Mouse (Mus musculus) bone marrow macrophage, adult 2 months (primary cell): ENCODE measurements around the gene Cacna1i. TPM values are rescaled to one million over a fixed set of nuclear protein-coding genes. Genes with fewer than 3 reads are reported as not detected.
A peak's percentile ranks its signal among the peaks of the same experiment; 100 is the strongest.

Experiments
- H3K27ac ChIP-seq: 2 replicates; pipeline ENCODE4 v1.5.1; 2012; ENCODE audit warnings: low read depth, low read length; ENCODE audit not compliant: insufficient read depth
- H3K4me1 ChIP-seq: 2 replicates; pipeline ENCODE4 v1.6.1; 2012; ENCODE audit warnings: low read length; ENCODE audit not compliant: control insufficient read depth, insufficient read depth
- H3K4me3 ChIP-seq: 2 replicates; pipeline ENCODE4 v1.5.1; 2012; ENCODE audit warnings: mild to moderate bottlenecking, low read length, moderate library complexity; ENCODE audit not compliant: insufficient read depth
- CTCF ChIP-seq: IDR thresholded peaks from 2 replicates; pipeline ENCODE4 v1.5.1; 2012; ENCODE audit warnings: low read depth, mild to moderate bottlenecking, low read length, moderate library complexity
- POLR2A ChIP-seq: IDR thresholded peaks from 2 replicates; pipeline ENCODE4 v1.6.1; 2012; ENCODE audit warnings: mild to moderate bottlenecking, low read depth, low read length, borderline replicate concordance
- polyA plus RNA-seq: library from polyadenylated mRNA; stranded (reverse); fragments of >200 nt; gene quantifications from 2 replicates; pipeline ENCODE4 v1.2.4, GENCODE M21; 2012; ENCODE audit not compliant: missing spikeins, insufficient read depth, insufficient read length

Gene Cacna1i
- polyA plus RNA-seq, 1 experiment, result not detected

- H3K4me3 ChIP-seq, result peak overlapping the region; percentile 86
- TF ChIP-seq CTCF, result no peak
- TF ChIP-seq POLR2A, result no peak
- peaks cover 6% of the 10 kb centered on the region; the same call in 1 of the 2 replicates for H3K4me1 ChIP-seq
- peak overlapping the region; percentile 89 for H3K27ac ChIP-seq
Observed at GRCm38 (mm10) chr15:80256242-80256641, 30.8 kb upstream of the Cacna1i start.

GRCm38 (mm10) chr15:80256656-80257601 is 30.1 kb upstream of the Cacna1i start:
- Histone ChIP-seq H3K27ac (peak overlapping the region; percentile 89), H3K4me3 (peak overlapping the region; percentile 86), H3K4me1 (peaks cover 6% of the 10 kb centered on the region; the same call in 1 of the 2 replicates)
- no peak for TF ChIP-seq CTCF
- no peak for TF ChIP-seq POLR2A

GRCm38 (mm10) chr15:80257602-80258239 is 29.3 kb upstream of the Cacna1i start:
- TF ChIP-seq POLR2A, result no peak
- TF ChIP-seq CTCF, result no peak
- Histone ChIP-seq H3K27ac (no peak overlapping the region), H3K4me1 (peaks cover 9% of the 10 kb centered on the region), H3K4me3 (no peak overlapping the region)

GRCm38 (mm10) chr15:80258240-80259170 is 28.5 kb upstream of the Cacna1i start:
- Histone ChIP-seq H3K4me1 (peaks cover 14% of the 10 kb centered on the region), H3K4me3 (no peak overlapping the region), H3K27ac (0 out of 2 replicates have a peak overlapping the region, but pooled peaks have one; percentile 8)
- no peak for TF ChIP-seq CTCF
- no peak for TF ChIP-seq POLR2A

- peaks cover 11% of the 10 kb centered on the region; the same call in 1 of the 2 replicates for H3K4me1 ChIP-seq
- TF ChIP-seq POLR2A (no peak), CTCF (no peak)
Observed at GRCm38 (mm10) chr15:80259406-80260045, 27.5 kb upstream of the Cacna1i start.

GRCm38 (mm10) chr15:80260677-80261076 is 26.4 kb upstream of the Cacna1i start:
- Histone ChIP-seq H3K4me3 (no peak overlapping the region), H3K27ac (no peak overlapping the region), H3K4me1 (peaks cover 11% of the 10 kb centered on the region; the same call in 1 of the 2 replicates)
- TF ChIP-seq CTCF (peak; percentile 78), POLR2A (no peak)

More at GRCm38 (mm10) chr15:80259406-80260045, 27.5 kb upstream of the Cacna1i start:
- no peak overlapping the region for H3K4me3 ChIP-seq
- no peak overlapping the region for H3K27ac ChIP-seq

GRCm38 (mm10) chr15:80261100-80261499 is 25.9 kb upstream of the Cacna1i start:
- Histone ChIP-seq H3K4me1 (peaks cover 11% of the 10 kb centered on the region; the same call in 1 of the 2 replicates), H3K4me3 (no peak overlapping the region), H3K27ac (no peak overlapping the region)
- TF ChIP-seq CTCF (no peak), POLR2A (no peak)

- TF ChIP-seq CTCF (no peak), POLR2A (no peak; the same call in 1 of the 2 replicates)
- Histone ChIP-seq H3K27ac (peak within 1 kb of the TSS; percentile 42), H3K4me1 (peaks cover 8% of the 10 kb centered on the region; the same call in 1 of the 2 replicates), H3K4me3 (peak within 1 kb of the TSS; percentile 88)
Observed at GRCm38 (mm10) chr15:80263610-80264575, 23.1 kb upstream of the Cacna1i start, which contains the start of gene Rps19bp1. TSS of gene Rps19bp1 (minus strand) at chr15:80264315.
